ENCODE assay signal across 19 mouse cellular contexts in genomic region chr19:56947971-56948610, GRCm38 (mm10). TPM values are rescaled to one million over a fixed set of nuclear protein-coding genes. Genes with fewer than 3 reads are reported as not detected.
A peak's percentile ranks its signal among the peaks of the same experiment; 100 is the strongest.
DNase-seq lines count a peak whose midpoint lies in the region; ATAC-seq lines count a peak whose summit lies in the region.
"Had no signal": no experiment of that assay in that cellular context is flagged by ENCODE, and none has a peak within 500 bp of the region (broad histone marks: within the 10 kb centered on the region; RNA-seq: fewer than 3 reads in every experiment).

No protein-coding gene starts in this region.

- DNase-seq in cerebellum, adult 8-10 months = no peak
- DNase-seq in left cerebral cortex, postnatal 4 days = peak; percentile 66
- DNase-seq in left cerebral cortex, adult 8-10 months (ENCODE audit: low spot score in 2 of 2) = no peak
- peak; percentile 90 to 93 for DNase-seq in cerebellum, postnatal 10 days
- DNase-seq in gastrocnemius, postnatal 4 days (ENCODE audit: low spot score in 2 of 2) = no peak
- no peak for DNase-seq in urinary bladder, postnatal 4 days (ENCODE audit: low spot score in 2 of 2)
- DNase-seq: adrenal gland, postnatal 14 days; gastrocnemius, postnatal 25 days; heart, adult 2 months; heart, postnatal 14 days; kidney, adult 8-10 months; kidney, postnatal 14 days; lung, adult 18-20 months; lung, postnatal 10 days; thymus, postnatal 14 days had no signal

- 0 out of 2 replicates have a peak, but pooled peaks have one; percentile 26 for ATAC-seq in cerebellum, adult (ENCODE audit: insufficient number of reproducible peaks, low FRiP score, low TSS enrichment)
- ATAC-seq: liver, embryonic 12.5 days had no signal

- intact Hi-C loops in left cerebral cortex, postnatal 4 days (cut with DNase I) = no loop called here

RNA-seq across cellular contexts. Expression of gene Afap1l2, which starts 59.9 kb away (rescaled TPM):
- 10 to 100 TPM; 13.6 TPM for total RNA-seq in left cerebral cortex, postnatal 4 days (2021)
- total RNA-seq in left cerebral cortex, adult 8-10 months (2022) = 10 to 100 TPM in 1 of 4 experiments, 1 to 10 TPM in 3; 6.8 to 10.2 (median 8.2) TPM
- total RNA-seq in gastrocnemius, postnatal 4 days (2021) = 10 to 100 TPM; 29.4 to 34.7 TPM
- total RNA-seq: monocyte, adult 5-6 weeks; neutrophil, adult 5-6 weeks had no signal

Comparison
In these comparisons a context has a peak if more than half of its experiments do, and no peak if none do; other contexts are left out.
1. DNase-seq: peak in left cerebral cortex, postnatal 4 days (single experiment) and cerebellum, postnatal 10 days (2 of 2); none in cerebellum, adult 8-10 months (single experiment), left cerebral cortex, adult 8-10 months (0 of 2), gastrocnemius, postnatal 4 days (0 of 2) and urinary bladder, postnatal 4 days (0 of 2).